Mouse (Mus musculus): Measurements from ENCODE around the gene Olfr378.

Gene Olfr378

GRCm38 (mm10) chr11:73428377-73428776 is at the start of gene Olfr378:
Gene Olfr378, minus strand, starts transcription at chr11:73428477.
- no peak for DNase-seq (ENCODE audit: low read depth, low spot score)

GRCm38 (mm10) chr11:73457408-73457807 is 29.1 kb upstream of the Olfr378 start, which contains the start of gene Olfr380:
Gene Olfr380, minus strand, starts transcription at chr11:73457508.
- no peak for DNase-seq (ENCODE audit: low read depth, low spot score)

- DNase-seq (ENCODE audit: low read depth, low spot score) = no peak
These were observed 28.8 kb downstream of the Olfr378 start, which contains the start of gene Olfr1 for GRCm38 (mm10) chr11:73399514-73399913. Gene Olfr1, minus strand, starts transcription at chr11:73399614.

- no peak for DNase-seq (ENCODE audit: low read depth, low spot score)
These were observed 32.9 kb downstream of the Olfr378 start for GRCm38 (mm10) chr11:73395374-73395773.

Measured in telencephalon, adult 2 months (tissue).